Mouse (Mus musculus): ENCODE measurements around the gene Shisa5.
A peak's percentile ranks its signal among the peaks of the same experiment; 100 is the strongest.

Shisa5 gene

GRCm38 (mm10) chr9:109022866-109023685 is 15.3 kb upstream of the Shisa5 start:
- DNase-seq (ENCODE audit: low spot score in 2 of 2), result peak in 1 of 2 experiments; percentile 31

- DNase-seq (ENCODE audit: low spot score in 2 of 2), result peak in 1 of 2 experiments; percentile 13
Observed at GRCm38 (mm10) chr9:109027521-109027920, 10.8 kb upstream of the Shisa5 start.

GRCm38 (mm10) chr9:109028421-109028820 is 9.9 kb upstream of the Shisa5 start:
- peak in 1 of 2 experiments; percentile 6 for DNase-seq (ENCODE audit: low spot score in 2 of 2)

DNA sequence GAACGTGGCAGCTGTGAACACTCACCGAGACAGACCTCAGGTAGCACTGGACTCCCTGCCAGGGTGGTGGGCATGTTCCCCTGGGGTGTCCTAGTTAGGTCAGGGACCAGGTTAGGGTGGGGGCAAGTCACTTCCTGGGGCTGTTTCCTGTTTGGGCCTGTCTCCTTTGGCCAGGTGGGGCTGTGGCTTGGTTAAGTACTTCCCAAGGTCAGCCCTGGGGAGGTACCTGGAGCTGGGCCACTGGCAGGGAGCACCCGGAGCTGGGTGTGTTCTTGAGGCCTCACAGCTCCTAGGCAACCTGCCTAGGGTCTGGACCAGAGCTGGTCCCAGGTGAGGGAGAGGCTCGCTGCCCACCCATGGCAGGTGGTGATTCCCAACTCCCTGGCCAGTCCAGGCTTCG is 9.4 kb upstream of the Shisa5 start:
- peak in 1 of 2 experiments; percentile 8 for DNase-seq (ENCODE audit: low spot score in 2 of 2)

DNA sequence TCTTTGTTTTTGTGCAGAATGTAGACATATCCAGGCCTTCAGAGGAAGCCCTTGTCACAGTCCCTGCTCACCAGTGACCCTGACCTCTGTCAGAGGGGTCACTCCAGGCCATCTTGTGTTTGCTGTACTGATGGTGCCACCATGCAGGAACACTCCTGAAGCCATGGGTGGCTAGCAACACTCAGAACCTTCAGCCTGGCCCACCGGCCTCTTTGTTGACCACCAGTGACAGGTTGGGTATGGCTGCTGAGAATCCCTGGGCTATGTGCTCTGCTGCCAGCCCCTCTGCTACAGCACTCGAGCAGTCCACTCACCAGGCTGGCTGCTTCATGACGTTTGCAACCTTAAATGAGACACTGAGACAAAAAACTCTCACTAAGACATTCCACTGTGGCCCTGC is 8.1 kb upstream of the Shisa5 start:
- peak in 1 of 2 experiments; percentile 7 for DNase-seq (ENCODE audit: low spot score in 2 of 2)

DNA sequence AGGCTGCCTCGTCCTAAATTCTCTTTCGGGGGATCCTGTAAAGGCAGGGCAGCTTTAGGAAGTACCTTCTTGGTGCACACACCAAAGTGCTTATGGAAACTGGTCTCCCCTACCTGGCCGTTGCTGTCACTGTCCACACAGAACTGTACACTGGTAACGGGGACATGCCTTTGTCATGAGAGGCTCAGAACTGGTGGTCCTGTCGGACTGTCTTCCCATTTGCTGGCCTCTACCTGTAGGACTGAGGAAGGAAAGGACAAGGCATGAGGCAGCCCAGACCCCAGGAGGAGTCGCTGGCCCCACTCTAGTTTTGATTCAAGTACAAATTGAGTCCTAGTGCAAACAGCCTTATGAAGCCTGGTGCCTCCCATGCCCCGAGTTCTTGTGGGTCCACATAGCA is 7.4 kb upstream of the Shisa5 start:
- peak in 1 of 2 experiments; percentile 6 for DNase-seq (ENCODE audit: low spot score in 2 of 2)

- DNase-seq (ENCODE audit: low spot score in 2 of 2), result peak in 1 of 2 experiments; percentile 8
Observed at GRCm38 (mm10) chr9:109031686-109032085, 6.7 kb upstream of the Shisa5 start.

DNA sequence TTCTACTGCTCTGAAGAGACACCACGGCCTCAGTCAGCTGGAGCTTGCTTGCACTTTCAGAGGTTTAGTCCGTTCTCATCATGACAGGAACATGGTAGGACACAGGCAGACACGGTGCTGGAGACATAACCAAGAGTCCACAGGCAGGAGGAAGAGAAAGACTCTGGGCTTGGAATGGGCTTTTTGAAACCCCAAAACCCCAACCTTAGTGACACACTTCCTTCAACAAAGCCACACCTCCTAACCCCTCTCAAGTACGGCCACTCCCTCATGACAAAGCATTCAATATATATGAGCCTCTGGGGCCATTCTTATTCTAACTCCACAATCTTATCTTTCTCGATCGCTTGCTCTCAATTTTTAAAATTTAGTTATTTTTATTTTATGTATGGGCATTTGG is 5.9 kb upstream of the Shisa5 start:
- DNase-seq (ENCODE audit: low spot score in 2 of 2), result peak in 1 of 2 experiments; percentile 6

- peak in 1 of 2 experiments; percentile 29 for DNase-seq (ENCODE audit: low spot score in 2 of 2)
Observed at GRCm38 (mm10) chr9:109038901-109039364, 568 bp downstream of the Shisa5 start.

DNA sequence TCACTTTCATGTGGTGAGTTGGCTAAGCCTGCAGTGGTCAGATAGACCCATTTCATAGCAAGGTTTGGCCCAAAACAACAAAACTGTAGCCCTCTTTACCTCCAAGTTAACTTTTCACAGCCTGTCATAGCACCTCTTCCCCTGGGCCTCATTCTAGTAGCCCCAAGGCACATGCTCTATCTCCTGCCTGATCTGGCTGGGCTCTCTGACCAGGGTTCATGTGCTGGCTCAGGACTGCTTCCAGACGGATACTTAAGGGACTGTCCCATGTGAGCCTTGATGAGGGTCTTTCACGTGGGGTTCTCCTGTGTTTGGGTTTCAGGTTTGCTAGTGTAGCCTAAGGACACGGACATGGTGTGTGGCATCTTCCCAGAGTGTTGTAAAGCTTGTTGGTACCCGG is 1.3 kb downstream of the Shisa5 start:
- DNase-seq (ENCODE audit: low spot score in 2 of 2), result peak in 1 of 2 experiments; percentile 10

DNA sequence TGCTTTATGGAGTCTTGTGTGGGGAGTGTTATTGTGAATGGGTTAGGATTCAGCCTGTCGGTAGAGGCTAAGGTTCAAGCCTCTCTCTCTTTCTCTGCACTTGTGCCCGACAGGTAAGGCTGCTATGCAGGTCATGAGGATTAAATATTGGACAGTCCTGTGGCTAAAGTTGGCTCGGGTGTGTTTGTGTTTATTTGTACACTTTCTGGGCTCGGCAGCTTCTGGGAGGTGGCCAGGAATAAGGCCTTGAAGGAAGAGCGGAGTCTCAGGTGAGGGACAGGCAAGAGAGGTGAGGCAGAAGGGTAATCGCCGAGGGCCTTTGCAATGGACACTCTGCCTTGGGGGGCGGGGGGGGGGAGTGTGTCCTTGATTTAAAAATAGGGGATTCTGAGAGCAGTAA is 1.9 kb downstream of the Shisa5 start:
- peak in 1 of 2 experiments; percentile 9 for DNase-seq (ENCODE audit: low spot score in 2 of 2)

GRCm38 (mm10) chr9:109040906-109041305 is 2.5 kb downstream of the Shisa5 start:
- DNase-seq (ENCODE audit: low spot score in 2 of 2), result peak in 1 of 2 experiments; percentile 10

DNA sequence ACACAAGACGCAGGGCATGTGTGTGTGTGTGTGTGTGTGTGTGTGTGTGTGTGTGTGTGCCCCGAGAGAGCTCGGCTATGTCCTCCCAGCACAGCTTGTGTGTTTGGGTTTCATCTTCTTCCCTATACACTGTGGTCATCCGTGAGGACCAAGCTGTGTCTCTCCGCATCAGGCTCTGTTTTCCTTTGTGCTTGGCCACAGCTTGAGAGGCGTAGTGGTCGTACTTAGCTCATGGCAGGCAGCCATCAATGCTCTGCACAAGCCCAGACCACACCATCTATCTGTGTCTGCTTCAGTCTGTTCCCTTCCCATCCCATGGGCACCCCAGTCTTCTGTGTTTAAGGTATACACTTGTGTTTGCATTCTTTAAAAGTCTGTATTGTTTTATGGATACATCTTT is 3.0 kb downstream of the Shisa5 start:
- peak; percentile 2 to 7 for DNase-seq (ENCODE audit: low spot score in 2 of 2)

DNA sequence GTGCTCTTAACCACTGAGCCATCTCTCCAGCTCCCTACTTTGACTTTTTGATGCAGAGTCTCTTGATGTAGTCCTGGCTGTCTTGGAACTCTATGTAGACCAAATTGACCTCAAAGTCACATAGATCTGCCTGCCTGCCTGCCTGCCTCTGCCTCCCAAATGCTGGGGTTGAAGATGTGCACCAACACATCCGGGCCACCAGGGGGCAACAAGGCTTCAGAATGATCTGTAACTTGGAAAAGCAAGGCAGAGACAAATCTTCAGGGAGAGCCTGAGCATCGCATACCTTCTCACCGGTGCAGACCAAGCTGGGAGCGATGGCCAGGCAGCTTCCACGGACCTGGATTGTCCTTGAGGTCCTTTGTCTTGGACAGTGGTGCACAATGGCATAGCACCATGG is 7.9 kb downstream of the Shisa5 start:
- DNase-seq (ENCODE audit: low spot score in 2 of 2), result peak; percentile 51 to 79

DNA sequence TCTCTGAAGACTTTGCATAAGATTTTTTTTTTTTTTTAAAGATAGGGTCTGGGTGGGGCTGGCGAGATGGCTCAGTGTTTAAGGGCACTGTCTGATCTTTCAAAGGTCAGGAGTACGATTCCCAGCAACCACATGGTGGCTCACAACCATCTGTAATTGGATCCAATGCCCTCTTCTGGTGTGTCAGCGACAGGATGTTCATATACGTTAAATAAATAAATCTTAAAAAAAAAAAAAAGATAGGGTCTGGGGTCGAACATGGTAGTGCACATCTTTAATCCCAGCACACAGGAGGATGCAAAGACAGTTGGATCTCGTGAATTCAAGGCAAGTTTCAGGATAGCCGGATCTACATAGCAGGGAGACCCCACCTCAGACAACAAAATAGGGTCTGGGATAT is 11.0 kb downstream of the Shisa5 start:
- DNase-seq (ENCODE audit: low spot score in 2 of 2), result no peak

GRCm38 (mm10) chr9:109049996-109050673 is 11.8 kb downstream of the Shisa5 start:
- peak; percentile 4 to 36 for DNase-seq (ENCODE audit: low spot score in 2 of 2)

DNA sequence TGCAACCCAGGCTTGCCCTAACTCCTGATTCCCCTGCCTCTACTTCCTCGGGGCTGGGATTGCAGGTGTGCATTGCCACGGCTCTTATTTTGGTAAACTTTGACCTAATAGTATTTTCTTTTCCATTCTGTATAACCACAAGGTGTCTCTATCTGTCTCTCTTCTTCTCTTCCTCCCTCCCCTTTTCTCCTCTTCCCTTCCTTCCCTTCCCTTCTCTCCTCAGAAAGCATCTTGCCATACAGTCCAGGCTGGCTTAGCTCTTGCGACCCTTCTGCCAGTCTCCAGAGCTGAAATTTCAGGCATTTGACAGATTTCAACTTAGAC is 12.3 kb downstream of the Shisa5 start:
- DNase-seq (ENCODE audit: low spot score in 2 of 2), result peak in 1 of 2 experiments; percentile 6

DNA sequence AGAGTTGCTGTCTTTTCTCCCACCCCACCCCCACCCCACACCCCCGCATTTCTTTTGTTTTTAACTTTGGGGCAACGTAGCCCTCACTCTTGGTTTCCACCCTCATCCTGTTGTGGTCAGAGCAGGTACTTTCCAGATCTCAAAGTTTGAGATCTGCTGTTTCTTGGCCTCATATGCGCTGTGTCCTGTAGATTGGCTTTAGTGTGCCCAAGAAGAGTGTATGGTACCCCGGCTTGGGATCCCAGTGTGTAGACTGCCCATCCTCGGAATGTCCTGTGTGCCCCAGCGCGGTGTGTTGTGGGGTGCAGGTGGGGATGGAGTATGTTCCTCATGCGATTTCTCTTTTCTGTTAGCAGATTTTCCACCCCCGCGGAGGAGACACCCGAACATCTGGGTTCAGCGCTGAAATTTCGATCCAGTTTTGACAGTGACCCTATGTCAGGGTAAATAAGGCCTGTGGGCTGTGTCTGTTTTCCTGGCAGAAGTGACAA is 12.7 kb downstream of the Shisa5 start:
- peak; percentile 21 to 45 for DNase-seq (ENCODE audit: low spot score in 2 of 2)

- peak; percentile 3 to 56 for DNase-seq (ENCODE audit: low spot score in 2 of 2)
Observed at GRCm38 (mm10) chr9:109051651-109052489, 13.5 kb downstream of the Shisa5 start.

- peak in 1 of 2 experiments; percentile 13 for DNase-seq (ENCODE audit: low spot score in 2 of 2)
Observed at GRCm38 (mm10) chr9:109052490-109053260, 14.3 kb downstream of the Shisa5 start.

DNA sequence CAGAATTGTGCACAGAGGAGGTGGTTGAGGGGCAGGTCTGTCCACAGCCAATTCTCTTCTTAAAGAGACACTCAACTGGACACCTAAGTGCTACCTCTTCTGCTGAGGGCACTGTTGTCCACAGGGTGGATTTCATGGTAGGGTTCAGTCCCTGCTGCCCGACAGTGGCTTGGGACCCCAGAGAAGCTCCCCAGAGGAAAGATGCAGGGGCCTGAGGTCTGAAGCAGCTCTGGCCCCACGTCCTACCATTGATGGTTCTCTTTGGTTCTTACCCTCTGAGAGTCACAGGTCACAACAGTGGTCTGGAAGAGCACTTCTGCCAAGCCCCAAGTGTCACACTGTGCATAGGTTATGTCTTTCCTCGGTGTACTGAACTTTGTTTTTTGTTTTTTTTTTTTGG is 15.0 kb downstream of the Shisa5 start:
- DNase-seq (ENCODE audit: low spot score in 2 of 2), result peak in 1 of 2 experiments; percentile 10
